Mouse (Mus musculus) midbrain, embryonic 14.5 days (tissue): ENCODE data around the gene Btbd9. TPM values are rescaled to one million over a fixed set of nuclear protein-coding genes. Genes with fewer than 3 reads are reported as not detected.

ENCODE experiments used
- ATAC-seq: fragments of 200-750 bp; cut with Nextera tagmentation; 2 replicates; pipeline ENCODE4 v1.8.0; 2017; ENCODE audit warnings: moderate number of reproducible peaks, moderate library complexity; ENCODE audit not compliant: low FRiP score, low TSS enrichment
- DNase-seq: peaks from one replicate; pipeline ENCODE4 v3.0.0-alpha.2; 2015
- H3K27ac ChIP-seq: fragments of 300-500 bp; sonication (generic); replicated peaks from 2 replicates; pipeline ENCODE4 v1.5.1; 2014; ENCODE audit warnings: mild to moderate bottlenecking, low read depth, low read length, moderate library complexity
- H3K27me3 ChIP-seq: fragments of 300-500 bp; sonication (generic); 2 replicates; pipeline ENCODE4 v1.6.1; 2014; ENCODE audit warnings: low read length, control low read depth, mixed read lengths; ENCODE audit not compliant: control insufficient read depth, insufficient read depth
- H3K36me3 ChIP-seq: fragments of 300-500 bp; sonication (generic); 2 replicates; pipeline ENCODE4 v1.6.1; 2014; ENCODE audit warnings: low read length, control low read depth; ENCODE audit not compliant: control insufficient read depth, insufficient read depth
- H3K4me1 ChIP-seq: fragments of 300-500 bp; sonication (generic); 2 replicates; pipeline ENCODE4 v1.6.1; 2014; ENCODE audit warnings: mild to moderate bottlenecking, antibody characterized with exemption, low read length, control low read depth; ENCODE audit not compliant: control insufficient read depth, insufficient read depth
- H3K4me2 ChIP-seq: fragments of 300-500 bp; sonication (generic); 2 replicates; pipeline ENCODE4 v1.6.1; 2014; ENCODE audit warnings: mild to moderate bottlenecking, low read length, moderate library complexity
- H3K4me3 ChIP-seq: fragments of 300-500 bp; sonication (generic); replicated peaks from 2 replicates; pipeline ENCODE4 v1.5.1; 2014; ENCODE audit warnings: low read depth, low read length
- H3K9ac ChIP-seq: fragments of 300-500 bp; sonication (generic); replicated peaks from 2 replicates; pipeline ENCODE4 v1.6.1; 2014; ENCODE audit warnings: mild to moderate bottlenecking, low read length, moderate library complexity
- H3K9me3 ChIP-seq: fragments of 300-500 bp; sonication (generic); 2 replicates; pipeline ENCODE4 v1.6.1; 2016; ENCODE audit warnings: low read length, control low read depth, mixed read lengths; ENCODE audit not compliant: control insufficient read depth
- WGBS: fragments of 180-500 bp; shearing (Covaris S2); extraction: QIAGEN DNeasy Blood & Tissue Kit; methylation state at CpG from one replicate; pipeline ENCODE4 v1.1.7; 2014; 5-methylcytosine and 5-hydroxymethylcytosine counted together
- polyA plus RNA-seq: library from polyadenylated mRNA; unstranded; fragments of >200 nt; fragmentation: Nextera tagmentation; extraction: Ambion mirVana; gene quantifications from 2 replicates; pipeline ENCODE4 v1.2.1, GENCODE M21; 2014

Gene Btbd9
- polyA plus RNA-seq, 1 experiment from 2014 or later = 140 TPM

DNA sequence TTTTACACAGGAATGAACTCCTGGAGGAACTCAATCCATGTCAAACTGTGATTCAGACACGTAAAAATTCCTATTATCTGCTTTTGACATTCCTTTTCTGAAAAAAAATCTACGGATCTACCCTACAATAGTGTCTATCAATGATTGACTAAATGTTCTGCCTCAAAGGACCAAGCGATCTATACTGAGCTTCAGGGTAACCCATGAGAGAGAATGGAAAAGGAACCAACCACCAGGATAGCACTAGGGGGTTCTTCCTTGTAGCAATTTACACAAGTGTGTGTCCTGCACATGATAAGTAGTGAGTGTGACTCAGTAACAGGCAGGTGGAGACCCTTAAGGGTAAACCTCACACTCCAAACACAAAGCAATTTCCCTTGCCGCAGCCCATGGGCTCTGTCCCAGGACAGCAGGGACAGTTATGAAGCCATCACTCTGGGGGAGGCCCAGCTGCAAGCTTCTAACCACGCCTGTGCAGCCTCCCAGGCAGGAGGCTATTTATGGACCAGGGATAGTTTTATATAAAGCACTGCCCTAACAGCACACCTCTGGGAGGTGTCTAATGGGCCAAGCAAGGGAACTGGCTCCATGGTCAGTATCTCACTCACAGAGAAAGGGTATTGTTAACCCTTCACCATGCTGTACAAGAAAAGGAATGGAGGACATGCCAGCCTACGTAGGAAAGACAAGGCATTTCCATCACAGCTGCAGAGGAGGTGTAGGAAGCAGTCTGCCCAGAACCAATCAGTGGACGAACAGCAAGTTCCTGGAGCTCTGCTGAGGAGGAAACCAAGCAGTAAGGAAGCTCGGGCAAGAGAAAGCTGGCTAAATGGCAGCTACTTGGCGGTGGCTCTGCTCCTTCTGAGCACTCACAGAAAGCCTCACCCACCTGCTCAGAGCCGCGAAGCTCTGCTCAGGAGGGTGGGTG lies 306.9 kb downstream of the Btbd9 start:
- no peak overlapping the region for H3K4me2 ChIP-seq
- H3K27me3 ChIP-seq = no peaks in the 10 kb centered on the region
- H3K9me3 ChIP-seq = no peaks in the 10 kb centered on the region
- no peak overlapping the region for H3K27ac ChIP-seq
- H3K4me1 ChIP-seq = no peaks in the 10 kb centered on the region
- DNase-seq (no peak), ATAC-seq (no peak)
- 0 out of 2 replicates have a peak, but pooled peaks cover 3% of the 10 kb centered on the region for H3K36me3 ChIP-seq
- no peak overlapping the region for H3K4me3 ChIP-seq
- 82% methylated on average over 11 of the region's 11 CpGs for WGBS
- no peak overlapping the region for H3K9ac ChIP-seq

DNA sequence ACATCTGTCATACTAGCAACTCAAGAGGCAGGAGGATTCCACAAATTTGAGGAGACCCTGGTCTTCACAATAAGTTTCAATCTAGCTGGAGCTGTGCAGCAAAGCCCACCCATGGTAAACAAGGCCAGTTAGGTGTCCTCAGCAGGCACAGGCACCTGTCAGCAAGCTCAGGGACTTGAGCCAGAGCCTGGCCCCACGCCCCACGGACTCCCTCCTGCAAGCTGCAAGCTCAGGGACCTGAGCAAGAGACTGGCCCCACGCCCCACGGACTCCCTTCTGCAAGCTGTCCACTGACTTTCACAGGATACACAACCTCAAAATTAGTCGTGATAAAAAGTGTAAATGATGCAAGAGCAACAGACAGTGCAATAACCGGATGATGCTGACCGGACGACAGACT lies 307.8 kb downstream of the Btbd9 start:
- ATAC-seq (no peak), DNase-seq (no peak)
- Histone ChIP-seq H3K9me3 (no peaks in the 10 kb centered on the region), H3K4me3 (no peak overlapping the region), H3K36me3 (0 out of 2 replicates have a peak, but pooled peaks cover 3% of the 10 kb centered on the region), H3K27ac (no peak overlapping the region), H3K27me3 (no peaks in the 10 kb centered on the region), H3K9ac (no peak overlapping the region), H3K4me2 (no peak overlapping the region), H3K4me1 (no peaks in the 10 kb centered on the region)
- WGBS = 93% methylated on average over 8 of the region's 8 CpGs

DNA sequence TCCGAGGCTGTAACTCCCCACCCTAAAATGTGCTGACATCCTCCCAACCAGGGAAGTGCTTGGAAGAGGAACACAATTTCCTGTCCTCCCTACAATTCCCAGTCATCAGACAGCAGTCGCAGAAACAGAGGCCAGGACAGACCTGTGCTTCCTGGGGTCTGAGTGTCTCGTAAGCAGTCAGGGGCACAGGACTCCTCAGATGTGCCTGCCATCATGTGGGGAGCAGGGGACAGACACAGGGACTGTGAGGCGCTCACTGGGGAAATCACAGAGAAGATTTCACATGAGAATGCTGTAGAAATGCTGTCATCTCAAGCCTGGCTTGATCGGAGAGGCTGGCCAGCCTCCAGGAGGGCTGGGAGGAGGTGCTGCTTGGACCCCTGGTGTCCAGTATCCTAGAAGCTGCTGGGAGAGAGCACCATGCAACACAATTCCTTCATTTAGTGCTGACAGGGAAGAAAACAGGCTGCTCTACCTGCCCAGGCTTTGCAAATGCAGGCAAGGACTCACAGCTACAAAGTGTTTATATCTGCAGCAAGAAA lies 308.8 kb downstream of the Btbd9 start:
- 84% methylated on average over 5 of the region's 5 CpGs for WGBS
- H3K27me3 ChIP-seq = no peaks in the 10 kb centered on the region
- DNase-seq = no peak
- ATAC-seq = no peak
- no peak overlapping the region for H3K4me3 ChIP-seq
- H3K4me2 ChIP-seq = no peak overlapping the region
- no peaks in the 10 kb centered on the region for H3K9me3 ChIP-seq
- peaks cover 4% of the 10 kb centered on the region; the same call in 1 of the 2 replicates for H3K4me1 ChIP-seq
- H3K9ac ChIP-seq = no peak overlapping the region
- no peak overlapping the region for H3K27ac ChIP-seq
- H3K36me3 ChIP-seq = 0 out of 2 replicates have a peak, but pooled peaks cover 3% of the 10 kb centered on the region

DNA sequence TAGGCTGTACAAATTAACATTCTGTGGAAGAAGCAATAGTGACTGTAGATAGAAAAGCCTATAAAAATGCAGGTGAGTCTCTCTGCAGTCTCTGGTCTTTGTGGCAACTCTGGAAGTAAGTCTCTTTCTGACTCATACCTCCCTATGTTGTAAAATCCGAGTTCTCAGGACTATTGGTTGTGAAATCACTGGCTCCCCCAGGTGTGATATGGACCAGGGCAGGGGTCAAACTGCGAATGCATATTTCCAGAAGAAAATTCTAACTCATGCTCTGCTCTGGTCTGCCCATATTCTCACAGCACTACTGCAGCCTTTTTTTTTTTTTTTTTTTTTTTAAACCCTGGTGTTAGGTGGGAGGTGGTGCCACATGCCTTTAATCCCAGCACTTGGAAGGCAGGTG lies 312.8 kb downstream of the Btbd9 start:
- DNase-seq (no peak), ATAC-seq (no peak)
- H3K27ac ChIP-seq = no peak overlapping the region
- H3K4me3 ChIP-seq = no peak overlapping the region
- H3K4me1 ChIP-seq = peaks cover 29% of the 10 kb centered on the region
- no peak overlapping the region for H3K4me2 ChIP-seq
- H3K36me3 ChIP-seq = 0 out of 2 replicates have a peak, but pooled peaks cover 3% of the 10 kb centered on the region
- H3K9me3 ChIP-seq = no peaks in the 10 kb centered on the region
- H3K9ac ChIP-seq = no peak overlapping the region
- H3K27me3 ChIP-seq = no peaks in the 10 kb centered on the region
- WGBS = 73% methylated on average over 2 of the region's 2 CpGs

DNA sequence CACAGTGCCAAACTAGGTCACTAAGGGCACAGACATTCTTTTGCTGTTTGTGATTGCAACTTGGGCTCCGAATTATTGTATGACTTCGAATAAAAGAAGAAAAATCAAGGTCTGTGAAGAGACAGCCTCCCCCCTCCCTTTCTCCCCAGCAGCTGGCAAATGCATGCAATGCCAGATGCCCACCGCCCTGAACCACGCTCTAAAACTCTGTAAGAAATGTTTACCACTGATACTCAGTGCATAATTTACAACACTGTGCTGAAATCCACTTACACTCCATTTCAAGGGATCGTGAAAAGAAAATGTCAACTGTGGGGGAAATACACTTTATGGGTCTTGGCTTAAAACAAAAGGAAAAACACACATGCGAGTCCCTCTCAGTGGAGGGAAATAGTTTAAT lies 313.3 kb downstream of the Btbd9 start:
- Histone ChIP-seq H3K36me3 (0 out of 2 replicates have a peak, but pooled peaks cover 3% of the 10 kb centered on the region), H3K4me3 (no peak overlapping the region), H3K9ac (no peak overlapping the region), H3K4me1 (peaks cover 29% of the 10 kb centered on the region), H3K4me2 (no peak overlapping the region), H3K27ac (peak overlapping the region; percentile 32; the same call in 1 of the 2 replicates), H3K27me3 (no peaks in the 10 kb centered on the region), H3K9me3 (no peaks in the 10 kb centered on the region)
- ATAC-seq = no peak
- no peak for DNase-seq
- 84% methylated on average over 6 of the region's 6 CpGs for WGBS

DNA sequence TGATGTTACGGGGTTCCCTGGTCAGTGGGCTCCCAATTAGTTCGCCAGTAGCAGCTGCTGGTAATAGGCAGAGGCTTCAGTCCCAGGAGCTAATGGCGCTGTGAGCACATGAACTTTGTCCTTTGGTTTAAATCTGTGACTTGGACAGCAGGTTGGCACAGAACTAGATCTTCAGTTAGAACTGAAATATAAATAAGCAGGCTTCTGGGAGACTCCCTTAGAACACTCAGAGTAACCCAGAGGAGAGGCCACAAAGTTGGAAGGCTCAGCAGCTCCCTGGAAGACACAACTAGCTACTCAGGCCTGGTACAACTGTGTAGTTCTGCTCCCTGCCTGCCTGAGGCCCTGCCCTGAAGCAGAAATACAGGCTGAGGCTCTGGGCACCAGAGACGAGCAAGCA lies 313.8 kb downstream of the Btbd9 start:
- Histone ChIP-seq H3K9me3 (no peaks in the 10 kb centered on the region), H3K27ac (peak overlapping the region; percentile 32; the same call in 1 of the 2 replicates), H3K27me3 (no peaks in the 10 kb centered on the region), H3K9ac (no peak overlapping the region), H3K4me3 (no peak overlapping the region), H3K4me1 (peaks cover 29% of the 10 kb centered on the region), H3K36me3 (0 out of 2 replicates have a peak, but pooled peaks cover 3% of the 10 kb centered on the region), H3K4me2 (no peak overlapping the region)
- DNase-seq (no peak), ATAC-seq (no peak)
- WGBS = 70% methylated on average over 4 of the region's 4 CpGs

DNA sequence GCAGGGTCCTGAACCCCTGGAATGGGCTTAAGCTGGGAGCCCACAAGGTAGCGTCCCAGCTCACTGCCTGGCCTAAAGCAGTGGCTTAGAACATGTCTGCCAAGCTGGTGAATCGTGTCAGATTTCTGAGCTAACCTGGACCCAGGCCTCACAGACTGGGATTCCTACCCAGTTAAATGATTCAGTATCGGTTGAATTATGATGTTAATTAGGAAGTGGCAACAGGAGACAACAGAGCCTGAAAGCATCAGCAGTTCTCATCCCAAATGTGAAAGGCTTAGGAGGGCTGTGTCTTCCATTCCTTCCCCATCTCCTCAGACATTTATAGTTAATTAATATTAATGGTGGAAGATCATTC lies 314.3 kb downstream of the Btbd9 start:
- H3K4me2 ChIP-seq = no peak overlapping the region
- H3K4me3 ChIP-seq = no peak overlapping the region
- 0 out of 2 replicates have a peak, but pooled peaks cover 1% of the 10 kb centered on the region for H3K36me3 ChIP-seq
- H3K27ac ChIP-seq = peak overlapping the region; percentile 26; the same call in 1 of the 2 replicates
- H3K9ac ChIP-seq = no peak overlapping the region
- DNase-seq = no peak
- H3K4me1 ChIP-seq = peaks cover 30% of the 10 kb centered on the region
- WGBS = 37% methylated on average over 3 of the region's 3 CpGs
- H3K27me3 ChIP-seq = no peaks in the 10 kb centered on the region
- no peak for ATAC-seq
- no peaks in the 10 kb centered on the region for H3K9me3 ChIP-seq

DNA sequence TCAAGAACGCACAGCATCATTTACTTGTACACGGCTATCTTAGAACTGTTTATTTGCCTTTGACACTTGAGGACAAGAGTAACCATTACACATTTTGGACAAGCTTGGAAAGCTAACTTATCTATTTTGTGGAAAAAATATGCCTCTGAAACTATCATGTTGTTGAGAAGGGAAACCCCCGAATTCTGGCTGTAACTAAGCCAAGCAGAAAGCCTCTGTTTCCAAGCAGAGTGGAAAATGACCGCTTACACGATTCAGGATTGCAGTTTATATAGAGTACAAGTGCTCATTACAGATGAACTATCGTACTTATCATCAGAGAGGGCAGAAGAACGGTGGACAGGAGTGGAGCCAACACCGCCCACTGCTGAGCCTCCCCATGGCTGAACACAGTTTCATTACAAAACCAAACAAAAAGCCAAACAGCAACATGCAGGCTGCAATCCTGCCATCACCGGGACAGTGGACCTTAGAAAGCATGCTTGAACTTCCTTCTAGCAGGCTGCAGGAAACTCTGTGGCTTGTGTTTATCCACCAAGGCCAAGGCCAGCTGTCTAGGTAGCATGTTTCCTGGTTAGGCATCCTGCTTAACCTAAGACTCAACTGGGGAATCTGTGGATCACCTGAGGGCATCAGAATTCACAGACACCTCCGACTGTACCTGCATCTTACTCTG lies 314.8 kb downstream of the Btbd9 start:
- peaks cover 35% of the 10 kb centered on the region for H3K4me1 ChIP-seq
- no peak overlapping the region for H3K9ac ChIP-seq
- H3K27me3 ChIP-seq = no peaks in the 10 kb centered on the region
- 74% methylated on average over 10 of the region's 10 CpGs for WGBS
- peak overlapping the region; percentile 26; the same call in 1 of the 2 replicates for H3K27ac ChIP-seq
- H3K36me3 ChIP-seq = no peaks in the 10 kb centered on the region
- no peak for DNase-seq
- ATAC-seq = no peak
- no peaks in the 10 kb centered on the region for H3K9me3 ChIP-seq
- no peak overlapping the region for H3K4me3 ChIP-seq
- no peak overlapping the region for H3K4me2 ChIP-seq
